Mouse (Mus musculus): ENCODE data around the gene Fam184a. TPM values are rescaled to one million over a fixed set of nuclear protein-coding genes. Genes with fewer than 3 reads are reported as not detected.

The Fam184a gene
- 1 to 10 TPM; 2.6 to 2.9 TPM for total RNA-seq (2021)
- 0.35 and 0.42 TPM in 2 replicates for polyA plus RNA-seq (2012; rRNA removed)
- long read RNA-seq, result 0 reads

GRCm38 (mm10) chr10:53750955-53751652 lies at the start of gene Fam184a:
Gene Fam184a, minus strand, starts transcription at chr10:53751123.
- DNase-seq, result peak; percentile 83

DNA sequence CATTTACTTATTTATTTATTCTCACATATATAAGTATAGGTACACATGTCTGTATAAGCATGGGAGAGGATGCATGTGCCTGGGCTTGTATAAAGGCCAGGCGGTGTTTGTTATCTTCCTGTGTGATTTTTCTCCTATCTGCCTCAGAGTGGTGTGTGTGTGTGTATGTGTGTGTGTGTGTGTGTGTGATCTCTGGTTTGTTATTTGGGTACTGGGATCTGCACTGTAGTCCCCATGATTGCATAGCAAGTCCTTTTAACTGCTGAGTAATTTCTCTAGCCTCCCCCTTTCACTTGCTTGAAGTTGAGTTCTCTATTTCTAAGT lies 45.3 kb upstream of the Fam184a start:
- no peak for DNase-seq

DNA sequence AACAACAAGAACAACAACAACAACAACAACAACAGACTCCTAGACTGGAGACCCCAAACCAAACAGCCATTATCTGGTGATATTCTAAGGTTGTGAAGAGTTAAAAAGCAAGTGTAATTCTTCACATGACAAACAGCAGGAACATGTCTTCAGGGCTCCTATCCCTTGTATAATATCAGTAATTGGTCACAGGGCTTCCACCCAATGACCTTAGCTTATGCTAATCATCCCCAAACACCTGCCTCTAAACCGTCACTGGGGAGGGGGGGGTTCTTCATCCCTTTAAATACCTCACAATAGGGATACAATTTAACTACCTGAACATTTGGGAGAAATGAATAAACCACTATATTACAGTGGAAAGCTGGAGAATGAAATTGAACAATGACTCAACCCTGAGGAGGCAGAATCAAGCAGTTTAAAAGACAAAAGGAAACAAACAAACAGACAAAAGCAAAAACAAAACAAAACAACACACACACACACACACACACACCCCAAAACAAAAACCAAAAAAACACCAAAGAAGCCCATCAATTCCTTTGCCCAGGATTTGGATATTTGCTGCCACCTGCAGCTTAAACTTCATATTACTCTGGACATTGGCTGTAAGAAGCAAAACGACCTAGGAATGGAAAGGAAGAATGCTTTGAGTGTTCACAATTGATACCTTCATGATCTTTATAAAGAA lies 44.8 kb upstream of the Fam184a start:
- no peak for DNase-seq

DNA sequence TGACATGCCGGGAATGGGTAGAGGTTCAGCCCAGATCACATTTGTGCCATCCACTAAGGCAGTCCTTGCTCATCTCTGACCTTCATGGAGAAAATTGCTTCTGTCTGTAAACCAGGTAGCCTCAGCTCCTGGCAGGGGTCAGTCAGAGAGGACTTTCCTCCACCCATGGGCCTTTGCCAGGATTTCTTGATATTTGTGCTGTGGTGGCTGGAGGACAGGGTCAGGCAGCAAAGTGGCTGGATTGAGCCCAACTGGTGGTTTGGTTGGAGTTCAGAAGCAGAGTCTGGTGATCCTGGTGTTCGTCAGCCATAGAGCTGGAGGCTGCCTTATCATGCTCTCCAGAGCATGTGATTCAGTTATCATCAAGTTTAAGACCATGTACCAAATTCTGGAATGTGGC lies 40.4 kb upstream of the Fam184a start:
- DNase-seq, result no peak

DNA sequence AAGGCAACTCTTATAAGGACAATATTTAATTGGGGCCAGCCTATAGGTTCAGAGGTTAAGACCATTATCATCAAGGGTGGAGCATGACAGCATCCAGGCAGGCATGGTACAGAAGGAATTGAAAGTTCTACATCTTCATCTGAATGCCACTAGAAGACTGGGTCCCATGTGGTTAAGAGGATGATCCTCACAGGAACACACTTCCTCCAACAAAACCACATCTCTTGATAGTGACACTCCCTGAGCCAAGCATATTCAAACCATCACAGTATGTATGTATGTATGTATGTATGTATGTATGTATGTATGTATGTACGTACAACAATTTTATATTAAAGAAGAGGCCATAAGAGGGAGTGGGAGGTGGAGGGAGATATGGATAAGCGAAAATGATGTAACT lies 25.7 kb upstream of the Fam184a start:
- no peak for DNase-seq

GRCm38 (mm10) chr10:53772708-53773107 lies 21.8 kb upstream of the Fam184a start:
- no peak for DNase-seq

GRCm38 (mm10) chr10:53771480-53771879 lies 20.6 kb upstream of the Fam184a start:
- DNase-seq, result no peak

DNA sequence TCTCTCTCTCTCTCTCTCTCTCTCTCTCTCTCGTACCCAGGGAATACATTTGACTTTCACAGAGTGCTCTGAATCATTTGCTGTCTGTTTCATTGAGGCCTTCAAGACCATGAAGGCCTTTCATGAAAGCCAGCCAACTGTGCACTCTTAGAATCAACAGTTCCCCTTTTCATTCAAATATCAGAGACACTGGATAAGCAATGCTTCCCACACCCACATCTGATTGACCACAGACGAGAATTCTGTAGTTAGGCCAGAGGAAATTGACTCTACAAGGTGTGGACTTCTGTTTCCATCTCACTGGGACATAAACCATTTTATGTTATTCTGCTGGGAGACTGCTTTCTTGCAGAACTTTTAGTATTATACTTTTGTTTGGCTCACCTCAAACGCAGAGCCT lies 17.8 kb upstream of the Fam184a start:
- no peak for DNase-seq

- DNase-seq, result no peak
Measured at GRCm38 (mm10) chr10:53765471-53765870, 14.5 kb upstream of the Fam184a start.

DNA sequence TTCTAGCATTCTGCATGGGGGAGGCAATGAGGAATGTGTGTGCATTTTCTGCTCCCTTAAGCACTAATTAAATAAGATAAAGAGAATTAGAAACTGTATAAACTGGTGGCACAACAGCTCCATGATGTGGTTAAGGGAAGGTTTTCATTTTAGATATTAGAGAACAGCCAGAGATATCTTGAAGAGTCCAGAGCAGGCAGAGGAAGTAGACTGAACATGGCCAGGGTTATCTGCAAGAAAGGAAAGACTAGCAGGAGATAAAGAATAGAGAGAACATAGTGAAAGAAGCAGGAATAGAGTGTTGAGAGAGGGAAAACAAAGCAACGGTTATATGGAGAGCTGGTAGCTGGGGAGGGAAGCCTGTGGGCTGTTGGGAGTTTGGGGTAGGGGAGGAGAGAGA lies 1.8 kb upstream of the Fam184a start:
- no peak for DNase-seq

DNA sequence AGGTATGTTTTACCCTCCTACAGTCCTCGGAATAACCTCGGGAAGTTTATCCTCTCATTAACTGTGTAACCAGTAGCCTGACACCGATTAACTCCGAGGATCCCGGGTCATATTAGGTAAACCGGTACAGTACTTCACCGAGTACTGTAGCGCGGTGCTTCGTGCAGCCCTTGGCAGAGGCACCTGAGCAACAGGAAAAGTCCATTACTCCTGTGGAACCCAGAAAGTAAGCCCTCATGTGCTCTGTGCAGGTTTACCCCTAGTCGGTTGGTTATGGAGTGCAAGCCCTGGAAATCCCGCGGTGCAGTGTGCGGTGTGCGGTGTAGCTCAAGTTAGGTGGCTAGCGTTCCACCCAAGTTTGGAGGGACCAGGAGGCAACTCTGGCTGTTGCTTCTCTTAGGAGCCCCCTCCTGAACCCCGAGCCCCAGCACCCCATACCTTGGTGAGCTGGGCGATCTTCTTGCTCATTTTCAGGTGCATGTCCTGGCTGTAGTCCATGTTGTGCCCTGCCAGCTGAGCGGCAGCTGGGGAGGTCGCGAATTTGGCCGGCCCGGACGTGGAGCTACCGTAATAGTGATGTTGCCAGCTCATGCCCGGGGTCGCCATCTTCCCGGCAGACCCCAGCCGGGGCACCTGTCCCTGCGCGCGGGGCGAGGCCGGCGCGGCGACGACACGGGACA lies 508 bp downstream of the Fam184a start:
- no peak for DNase-seq

DNA sequence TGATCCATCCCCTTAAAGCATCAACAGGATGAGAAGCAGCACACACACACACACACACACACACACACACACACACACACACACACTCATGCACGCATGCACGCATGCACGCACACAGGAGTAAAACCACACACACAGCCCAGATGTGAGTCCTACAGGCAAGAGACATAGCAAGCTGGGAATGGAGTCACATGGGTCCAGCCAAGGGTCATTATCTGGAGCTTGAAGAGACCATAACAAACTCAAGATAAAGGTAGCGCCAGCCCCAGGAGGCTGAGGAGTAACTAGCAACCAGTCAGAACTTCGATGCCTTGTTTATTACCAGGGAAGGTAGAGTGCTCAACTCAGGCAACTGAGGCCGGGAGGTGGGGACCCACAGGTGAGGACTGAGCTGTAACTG lies 4.9 kb downstream of the Fam184a start:
- DNase-seq, result no peak

GRCm38 (mm10) chr10:53742961-53743360 lies 8.0 kb downstream of the Fam184a start:
- DNase-seq, result no peak

GRCm38 (mm10) chr10:53740014-53740413 lies 10.9 kb downstream of the Fam184a start:
- no peak for DNase-seq

GRCm38 (mm10) chr10:53738842-53739241 lies 12.1 kb downstream of the Fam184a start:
- DNase-seq, result no peak

DNA sequence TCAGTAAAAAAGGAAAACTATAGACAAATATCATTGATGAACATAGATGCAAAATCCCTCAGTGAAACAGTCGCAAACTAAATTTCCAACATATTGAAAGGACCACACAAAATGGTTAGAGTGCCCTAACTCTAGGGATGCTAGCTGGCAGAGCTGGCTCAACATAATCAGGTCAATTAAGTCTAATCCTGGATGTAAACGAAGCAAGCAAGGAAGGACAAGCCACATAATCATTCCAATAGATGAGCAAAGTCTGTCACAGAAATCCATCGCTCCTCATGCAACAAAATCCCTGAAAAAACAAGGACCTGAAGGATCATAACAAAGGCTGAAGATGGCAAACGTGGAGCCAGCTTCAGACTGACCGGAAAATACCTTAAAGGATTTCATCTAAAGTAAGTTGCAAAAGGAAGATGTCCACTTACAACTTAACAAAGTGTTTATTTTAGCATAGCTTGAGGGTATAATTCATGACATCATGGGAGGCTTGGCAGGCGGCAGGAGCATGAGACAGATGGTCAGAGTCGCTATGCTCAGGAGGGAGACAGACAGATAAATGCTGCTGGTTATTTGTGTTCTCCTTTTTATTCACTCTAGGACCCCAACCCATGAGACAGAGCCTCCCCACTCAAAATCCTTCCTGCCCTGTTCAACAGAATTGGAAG lies 15.6 kb downstream of the Fam184a start:
- DNase-seq, result no peak

GRCm38 (mm10) chr10:53732324-53732723 lies 18.6 kb downstream of the Fam184a start:
- no peak for DNase-seq

GRCm38 (mm10) chr10:53728883-53729282 lies 22.0 kb downstream of the Fam184a start:
- no peak for DNase-seq

- no peak for DNase-seq
Measured at GRCm38 (mm10) chr10:53725301-53725700, 25.6 kb downstream of the Fam184a start.

DNA sequence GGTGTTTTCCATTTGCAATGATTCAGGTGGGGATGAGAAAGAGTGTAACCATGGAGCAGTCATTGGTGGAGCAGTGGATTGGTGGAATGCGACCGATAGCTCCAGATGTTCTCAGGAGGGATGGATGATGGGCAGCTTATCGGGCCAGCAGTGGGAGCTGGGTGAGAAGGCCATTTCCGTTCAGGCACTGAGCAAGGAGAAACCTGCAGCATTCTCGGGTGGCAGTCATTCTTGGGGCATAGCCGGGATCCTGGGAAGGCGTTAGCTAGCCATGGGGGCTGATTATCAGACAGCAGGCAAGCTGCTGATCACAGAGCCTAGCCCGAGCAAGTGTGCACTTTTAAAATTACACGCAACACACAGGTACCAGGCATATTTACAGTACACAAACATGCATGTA lies 46.4 kb downstream of the Fam184a start:
- DNase-seq, result no peak

DNA sequence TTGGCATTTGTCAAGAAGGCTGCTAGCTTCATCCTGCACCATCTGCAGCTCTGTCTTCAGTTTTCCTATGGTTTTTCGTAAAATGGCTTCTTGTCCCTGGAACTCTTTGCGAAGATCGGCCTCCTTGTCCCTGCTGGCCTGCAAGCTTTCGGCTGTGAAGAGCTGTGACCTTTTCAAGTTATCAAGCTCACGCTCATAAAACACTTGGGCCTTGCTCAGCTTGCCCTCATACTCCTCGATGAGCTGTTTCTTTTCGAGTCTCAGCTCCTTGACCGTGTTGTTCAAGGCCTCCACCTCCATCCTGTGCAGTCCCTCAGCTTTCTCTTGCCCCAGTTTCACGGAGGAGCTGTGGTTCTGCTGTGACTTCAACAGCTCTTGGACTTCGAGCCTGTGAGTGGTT lies 52.4 kb downstream of the Fam184a start:
- no peak for DNase-seq

GRCm38 (mm10) chr10:53694757-53695156 lies 56.2 kb downstream of the Fam184a start:
- no peak for DNase-seq

GRCm38 (mm10) chr10:53691263-53691662 lies 59.7 kb downstream of the Fam184a start:
- no peak for DNase-seq
